Mouse (Mus musculus) cerebellum, adult 9-10 months (tissue): ENCODE results near the gene Adamts18.

Source experiments
- DNase-seq: peaks from one replicate; pipeline ENCODE4 v3.0.0; 2022

The Adamts18 gene

DNA sequence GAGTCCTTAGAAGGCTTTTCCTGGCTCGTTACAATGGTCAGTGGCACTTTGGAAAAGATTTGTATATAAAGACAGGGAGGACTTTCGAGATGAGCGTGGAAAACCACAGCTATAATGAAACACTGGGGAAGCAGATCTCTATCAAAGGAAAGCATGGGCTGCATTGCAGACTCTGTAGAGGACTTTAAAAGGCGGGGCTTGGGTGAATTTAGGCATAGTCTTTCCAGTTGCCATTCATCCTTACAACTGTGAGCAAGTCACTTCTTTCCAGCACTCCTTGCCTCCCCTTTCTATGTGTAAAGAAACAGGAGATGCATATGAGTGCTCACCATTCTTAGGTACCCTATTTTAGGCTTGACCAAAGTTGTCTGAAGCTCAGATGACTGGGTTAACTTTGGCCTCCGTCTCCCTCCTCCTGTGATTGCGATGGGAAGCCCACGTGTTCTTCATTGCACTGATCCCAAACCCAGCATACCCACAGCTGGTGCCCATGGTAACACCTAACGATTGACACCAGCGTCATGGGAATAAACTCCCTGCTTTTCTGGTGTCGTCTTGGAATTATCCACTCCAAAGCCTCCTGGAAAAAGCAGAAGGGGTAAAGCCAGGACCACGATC, 191.7 kb downstream of the Adamts18 start:
- no peak for DNase-seq

DNA sequence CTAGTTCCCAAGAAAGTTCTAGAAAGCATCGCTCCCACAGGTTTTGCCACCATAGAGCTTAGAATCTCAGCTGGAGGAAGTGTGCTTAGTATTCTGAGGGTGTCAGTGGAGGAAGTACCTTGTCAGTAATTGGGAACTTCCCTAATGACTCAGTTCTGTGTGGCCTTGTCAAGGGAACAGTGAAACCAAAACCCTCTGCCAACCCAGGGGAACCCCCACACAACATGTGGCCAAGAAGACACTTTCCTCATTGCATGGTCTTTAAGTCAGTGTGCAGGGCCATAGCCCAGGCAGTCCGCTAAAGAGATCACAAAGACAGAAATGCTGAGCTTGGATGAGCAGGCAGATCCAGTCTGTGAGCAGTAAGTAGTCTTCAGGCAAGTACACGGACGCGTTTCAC, 192.4 kb downstream of the Adamts18 start:
- no peak for DNase-seq

DNA sequence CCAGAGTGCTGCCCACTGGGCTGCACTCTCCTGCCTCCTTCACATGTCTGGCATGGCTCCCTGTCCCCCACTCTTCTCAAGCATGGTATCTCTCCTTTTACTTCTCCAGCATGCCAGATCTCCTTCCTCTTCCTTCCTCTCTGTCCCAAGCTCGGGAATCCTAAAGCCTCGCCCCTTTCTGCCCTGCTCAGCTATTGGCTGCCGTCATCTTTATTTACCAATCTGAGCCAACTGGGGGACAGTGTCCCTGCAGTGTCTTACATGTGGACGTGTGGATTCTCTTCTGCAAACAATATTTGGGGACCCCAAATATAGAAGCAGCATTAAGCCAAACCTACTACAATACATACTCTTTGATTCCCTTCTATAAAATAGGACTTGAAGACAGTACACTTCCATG, 195.4 kb downstream of the Adamts18 start:
- DNase-seq = no peak

DNA sequence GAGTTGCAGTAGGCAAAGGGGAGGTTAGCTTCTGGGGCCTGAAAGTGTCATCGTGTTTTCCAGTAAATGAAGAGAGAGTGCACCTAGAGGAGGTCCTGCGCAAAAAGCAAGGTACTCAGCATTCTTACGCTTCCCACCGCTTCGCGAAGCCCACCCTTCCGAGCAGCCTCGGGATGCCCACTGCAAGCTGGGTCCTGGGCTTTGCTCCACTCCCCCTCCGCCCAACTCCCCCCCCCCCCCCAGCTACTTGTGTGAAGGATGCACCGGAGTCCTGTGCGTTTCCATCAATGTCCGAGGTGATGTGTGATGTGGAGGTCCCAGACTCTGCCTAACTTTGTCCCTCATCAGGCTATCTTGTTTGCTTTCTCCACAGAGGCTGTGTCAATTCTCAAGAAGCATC, 196.1 kb downstream of the Adamts18 start:
- DNase-seq = no peak
